Mouse (Mus musculus) cerebellum, postnatal 10 days (tissue): ENCODE results near the gene Ap3b1.
"Not testable (repeated sequence)": the region's sequence is repeated elsewhere in the genome, so short reads cannot be mapped to it uniquely, and the experiment has no call there.

Experiments
- DNase-seq, 2 experiments: peaks; one replicate each; pipeline ENCODE4 v3.0.0; 2021; ENCODE audit warnings: mixed read lengths in 2 of 2

Gene Ap3b1

DNA sequence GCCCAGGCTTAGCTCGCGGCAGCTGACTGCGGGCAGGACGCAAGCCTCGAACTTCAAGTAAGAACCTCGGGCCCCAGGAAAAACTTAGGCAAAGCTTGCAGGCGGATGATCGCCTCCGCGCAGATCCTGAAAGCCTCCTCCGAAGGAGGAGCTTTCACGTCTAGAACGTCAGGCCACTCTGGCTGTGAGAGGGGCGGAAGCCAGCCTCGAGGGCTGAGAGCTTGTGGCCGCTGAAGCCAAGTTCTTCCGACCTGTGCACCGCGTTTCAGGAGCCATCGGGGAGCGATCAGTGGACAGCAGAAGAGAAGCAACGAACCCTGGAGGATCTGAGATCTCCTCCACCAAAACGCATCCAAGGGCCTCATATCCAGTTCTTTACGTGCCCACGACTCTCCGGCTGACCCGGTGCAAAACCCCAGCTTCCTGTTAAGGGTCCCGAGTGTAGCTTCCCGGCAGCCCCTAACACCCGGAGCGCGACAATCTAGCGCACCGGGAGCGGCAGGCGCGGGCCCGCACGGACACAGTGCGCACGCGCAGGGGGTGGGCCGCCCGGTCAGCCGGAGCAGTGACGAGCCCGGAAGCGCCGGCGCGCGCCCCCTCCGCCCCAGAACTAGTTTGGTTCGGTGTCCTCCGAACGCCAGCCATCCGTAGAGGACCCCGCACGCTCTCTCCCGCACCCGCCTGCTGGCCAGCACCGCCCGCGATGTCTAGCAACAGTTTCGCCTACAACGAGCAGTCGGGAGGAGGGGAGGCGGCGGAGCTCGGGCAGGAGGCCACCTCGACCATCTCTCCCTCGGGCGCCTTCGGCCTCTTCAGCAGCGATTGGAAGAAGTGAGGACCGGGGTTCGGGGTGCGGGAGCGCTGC lies at the start of gene Ap3b1:
Gene Ap3b1, plus strand, starts transcription at position 560 of the 865 bp plus-strand sequence.
- peak; percentile 93 to 96 for DNase-seq

DNA sequence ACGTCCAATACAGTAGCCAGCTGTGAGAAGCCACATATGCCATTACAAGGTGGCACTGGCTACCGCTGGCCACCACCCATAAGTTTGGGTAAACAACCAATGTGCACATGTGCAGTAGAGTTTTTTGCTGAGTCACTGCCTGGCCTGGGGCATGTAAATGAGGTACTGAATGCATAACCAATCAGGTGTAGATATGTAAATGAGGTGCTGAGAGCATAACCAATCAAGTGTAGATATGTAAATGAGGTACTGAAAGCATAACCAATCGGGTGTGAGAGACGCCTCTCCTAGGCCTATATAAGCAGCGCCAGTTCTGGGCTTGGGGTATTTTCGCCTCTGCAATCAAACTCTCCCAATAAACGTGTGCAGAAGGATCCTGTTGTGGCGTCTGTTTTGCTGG lies 45.9 kb upstream of the Ap3b1 start:
- not testable (repeated sequence) for DNase-seq

DNA sequence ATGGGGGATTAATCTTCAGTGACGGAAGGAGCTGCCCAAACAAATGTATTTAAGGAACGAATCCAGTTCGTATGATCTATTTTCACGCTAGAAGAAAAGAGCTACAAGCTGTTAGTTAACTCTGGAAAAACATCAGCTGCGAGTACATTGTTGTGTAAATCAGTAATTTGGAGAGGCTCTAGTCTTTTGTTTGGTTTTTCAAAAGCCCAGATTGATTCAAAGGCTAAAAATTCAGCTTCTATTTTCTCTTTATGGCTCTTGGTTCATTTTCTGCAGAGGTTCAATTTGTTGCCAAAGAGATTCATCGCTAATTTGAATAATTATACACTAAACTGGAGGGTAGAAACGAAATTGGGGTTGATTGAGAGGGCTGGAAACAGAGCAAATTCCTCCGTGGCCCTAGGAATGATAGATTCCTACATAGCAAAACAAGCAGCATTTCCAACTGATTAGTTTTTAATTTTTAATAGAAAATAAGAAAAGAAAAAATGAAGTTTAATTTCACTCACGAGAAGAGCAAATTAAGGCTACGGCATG lies 41.7 kb upstream of the Ap3b1 start:
- no peak for DNase-seq

DNA sequence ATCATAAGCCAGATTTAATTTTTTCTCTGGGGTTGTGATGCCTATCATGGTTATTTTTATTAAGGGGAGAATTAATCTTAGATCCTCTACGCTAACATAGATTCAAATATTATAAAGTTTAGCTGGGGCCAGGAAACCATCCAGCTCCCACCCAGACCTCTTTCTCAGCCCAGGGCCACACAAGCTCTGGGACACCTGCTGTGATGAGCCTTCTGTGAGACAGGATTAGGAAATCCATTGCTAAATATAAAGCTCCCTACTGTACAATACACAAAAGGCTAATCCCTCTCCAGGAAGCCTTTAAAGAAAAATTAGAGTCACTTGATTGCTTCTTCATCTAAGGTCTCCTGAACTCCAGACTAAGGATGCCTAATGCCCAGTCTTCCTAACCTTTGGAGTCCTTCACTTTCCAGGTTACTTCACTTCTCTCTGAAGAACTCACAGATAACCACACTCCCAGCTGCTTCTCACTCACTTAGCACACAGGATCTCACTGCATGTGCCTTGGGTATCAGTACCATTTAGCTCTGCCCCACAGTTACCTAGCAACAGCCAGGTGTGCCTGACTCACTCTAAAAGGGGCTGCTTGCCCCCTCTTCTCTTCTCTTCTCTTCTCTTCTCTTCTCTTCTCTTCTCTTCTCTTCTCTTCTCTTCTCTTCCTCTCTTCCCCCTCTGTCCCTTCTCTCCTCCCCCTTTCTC lies 37.5 kb upstream of the Ap3b1 start:
- DNase-seq, result peak; percentile 15 to 29

DNA sequence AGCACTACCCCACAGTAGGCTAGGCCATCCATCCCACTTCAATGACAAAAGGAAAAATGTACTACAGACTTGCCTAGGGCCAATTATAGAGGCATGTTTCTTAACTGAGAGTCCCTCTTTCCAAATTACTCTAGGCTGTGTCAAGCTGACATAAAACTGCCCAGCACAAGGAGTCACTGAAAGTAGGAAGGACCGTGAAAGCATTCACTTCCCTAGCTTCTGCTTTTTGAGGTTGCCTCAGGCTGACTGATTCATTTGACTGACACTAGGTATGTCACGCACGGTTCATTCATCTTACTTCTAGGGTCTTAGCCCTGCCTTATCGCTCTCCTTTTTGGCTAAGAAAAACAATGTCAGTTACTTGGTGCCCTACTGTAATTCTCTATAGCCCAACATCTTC lies 36.3 kb upstream of the Ap3b1 start:
- DNase-seq, result no peak

DNA sequence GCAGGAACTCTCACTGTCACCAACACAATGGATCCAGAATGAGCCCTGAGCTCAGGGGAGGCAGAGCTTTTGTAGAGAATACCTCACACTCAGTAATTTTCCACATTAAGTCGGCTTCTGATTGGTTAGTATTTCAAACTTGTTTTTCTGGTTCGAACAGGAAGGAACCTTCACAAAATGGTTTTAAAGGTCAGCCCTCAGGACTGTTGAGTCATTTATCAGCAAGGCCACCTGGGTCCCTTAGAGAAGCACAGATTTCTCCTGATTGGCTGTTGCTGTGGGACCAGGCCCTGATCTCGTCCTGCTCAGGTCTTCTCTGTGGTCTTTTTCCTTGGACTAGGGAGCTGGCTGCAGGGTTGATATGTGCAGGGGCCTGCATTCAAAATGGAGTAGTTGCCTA lies 30.7 kb upstream of the Ap3b1 start:
- DNase-seq, result no peak

DNA sequence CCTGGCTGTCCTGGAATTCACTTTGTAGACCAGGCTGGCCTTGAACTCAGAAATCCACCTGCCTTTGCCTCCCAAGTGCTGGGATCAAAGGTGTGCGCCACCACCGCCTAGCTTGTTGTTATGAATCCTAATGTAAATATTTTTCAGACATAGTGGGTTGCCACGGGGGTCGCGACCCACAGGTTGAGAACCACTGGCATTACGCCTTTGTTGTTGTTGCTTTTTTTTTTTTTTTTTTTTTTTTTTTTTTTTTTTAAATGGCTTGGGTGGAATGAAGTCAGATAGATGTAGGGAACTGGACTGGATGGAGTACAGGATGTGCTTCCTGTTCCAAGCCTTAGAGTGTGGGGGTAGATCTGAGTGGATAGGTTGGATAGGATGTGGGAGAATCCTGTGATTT lies 29.8 kb upstream of the Ap3b1 start:
- not testable (repeated sequence) for DNase-seq

DNA sequence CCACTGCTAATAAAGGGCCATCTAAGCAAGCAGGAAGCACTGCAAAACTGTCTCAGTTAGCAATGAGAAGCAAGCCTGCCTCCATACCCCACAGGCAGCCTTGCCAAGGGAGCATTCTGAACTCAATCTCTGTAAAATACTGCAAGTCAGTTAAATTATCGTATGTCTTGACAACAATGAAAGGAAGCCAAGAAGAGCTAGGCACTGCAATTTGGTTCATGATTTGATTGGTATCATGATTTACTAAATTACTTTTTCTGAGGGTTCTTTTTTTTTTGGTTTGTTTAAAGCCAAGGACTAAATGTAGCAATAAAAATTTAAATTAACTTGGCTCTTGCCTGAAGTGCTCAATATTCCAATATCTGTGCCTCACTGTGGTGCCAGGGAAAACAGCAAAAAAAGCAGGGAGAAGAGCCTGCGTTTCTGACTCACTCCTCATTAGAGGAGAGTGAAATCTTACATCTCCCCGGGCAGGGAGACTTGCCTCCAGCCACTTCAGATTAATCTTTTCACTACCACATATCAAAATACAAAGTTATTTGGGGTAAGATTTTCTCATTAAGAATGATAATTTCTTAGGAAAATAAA lies 28.3 kb upstream of the Ap3b1 start:
- DNase-seq, result no peak

DNA sequence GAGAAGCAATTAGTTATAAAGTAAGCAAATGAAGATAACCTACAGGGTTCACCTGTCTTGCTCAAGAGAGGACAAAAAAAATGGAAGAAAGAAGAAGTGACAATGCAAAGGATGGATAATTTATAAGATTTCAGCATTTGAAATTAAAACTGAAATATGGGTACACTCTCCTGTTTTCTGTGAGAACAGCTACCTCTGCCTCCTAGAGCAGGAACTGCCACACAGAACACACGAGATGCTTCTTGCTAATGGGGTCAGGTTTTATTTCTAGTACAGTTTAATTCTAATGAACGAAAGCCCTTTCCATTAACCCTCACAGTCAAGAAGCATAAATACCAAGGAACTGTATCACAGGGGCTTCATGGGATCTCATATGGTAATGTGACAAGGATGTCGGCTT lies 20.4 kb upstream of the Ap3b1 start:
- DNase-seq, result no peak

DNA sequence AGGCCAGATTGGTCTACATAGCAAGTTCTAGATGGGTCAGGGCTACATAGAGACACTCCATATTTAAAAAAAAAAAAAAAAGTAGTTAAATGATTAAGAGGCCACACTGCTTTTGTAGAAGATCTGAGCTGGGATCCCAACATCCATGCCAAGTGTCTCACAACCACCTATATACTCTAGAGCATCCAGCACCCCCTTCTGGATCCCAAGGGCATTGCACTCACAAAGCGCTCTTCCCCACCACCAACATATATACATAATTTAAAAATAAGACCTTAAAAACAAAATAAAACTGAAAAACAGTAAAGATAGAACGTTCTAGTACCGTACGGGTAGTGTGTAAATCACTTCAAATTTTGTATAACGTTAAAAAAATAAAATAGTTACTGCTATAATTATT lies 15.6 kb upstream of the Ap3b1 start:
- DNase-seq, result no peak

DNA sequence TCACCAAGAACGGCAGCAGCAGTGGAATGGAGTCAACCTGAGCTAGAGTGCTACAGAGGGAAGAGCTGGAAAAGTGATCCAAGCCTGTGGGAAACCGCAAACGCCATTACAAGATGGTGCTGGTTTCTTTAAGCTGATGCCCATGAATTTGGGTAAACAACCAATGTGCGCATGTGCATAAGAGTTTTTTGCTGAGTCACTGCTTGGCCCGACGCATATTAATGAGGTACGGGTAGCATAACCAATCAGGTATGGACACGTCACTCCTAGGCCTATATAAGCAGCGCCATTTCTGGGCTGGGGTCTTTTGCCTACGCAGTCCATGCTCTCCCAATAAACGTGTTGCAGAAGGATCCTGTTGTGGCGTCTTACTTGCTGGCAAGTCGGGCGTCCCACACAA lies 14.2 kb upstream of the Ap3b1 start:
- not testable (repeated sequence) for DNase-seq

DNA sequence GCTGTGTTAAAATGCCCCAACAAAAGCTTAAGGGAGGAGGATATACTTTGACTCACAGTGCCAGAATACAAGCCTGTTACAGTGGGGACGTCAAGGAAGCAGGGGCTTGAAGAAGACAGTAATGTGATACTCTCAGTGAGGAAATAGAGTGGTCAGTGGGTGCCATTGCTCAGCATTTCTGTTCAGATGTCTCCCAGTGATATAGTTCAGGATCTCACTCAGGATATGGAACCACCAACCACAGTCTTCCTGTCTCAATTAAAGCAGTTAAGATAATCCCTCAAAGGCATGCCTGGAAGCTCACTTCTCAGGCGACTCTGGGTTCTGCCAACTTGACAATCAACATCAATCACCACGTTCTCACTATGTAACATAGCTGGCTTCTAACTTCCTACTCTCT lies 4.2 kb upstream of the Ap3b1 start:
- DNase-seq, result no peak

DNA sequence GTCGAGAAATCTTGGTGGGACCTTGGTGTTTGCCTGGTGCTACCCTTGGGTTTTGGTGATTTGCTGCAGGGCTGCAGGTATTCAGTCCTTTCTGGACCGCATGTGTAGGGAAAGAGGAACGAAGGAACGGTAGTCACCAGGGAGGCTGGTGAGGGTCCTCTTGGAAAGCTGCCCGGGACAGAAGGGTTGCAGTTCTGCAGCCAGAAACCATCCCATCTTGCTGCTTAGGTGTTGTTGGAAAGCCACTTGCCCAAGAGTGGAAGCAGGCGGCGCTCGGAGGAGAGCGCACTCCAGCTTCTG lies 709 bp upstream of the Ap3b1 start:
- peak; percentile 75 to 76 for DNase-seq

DNA sequence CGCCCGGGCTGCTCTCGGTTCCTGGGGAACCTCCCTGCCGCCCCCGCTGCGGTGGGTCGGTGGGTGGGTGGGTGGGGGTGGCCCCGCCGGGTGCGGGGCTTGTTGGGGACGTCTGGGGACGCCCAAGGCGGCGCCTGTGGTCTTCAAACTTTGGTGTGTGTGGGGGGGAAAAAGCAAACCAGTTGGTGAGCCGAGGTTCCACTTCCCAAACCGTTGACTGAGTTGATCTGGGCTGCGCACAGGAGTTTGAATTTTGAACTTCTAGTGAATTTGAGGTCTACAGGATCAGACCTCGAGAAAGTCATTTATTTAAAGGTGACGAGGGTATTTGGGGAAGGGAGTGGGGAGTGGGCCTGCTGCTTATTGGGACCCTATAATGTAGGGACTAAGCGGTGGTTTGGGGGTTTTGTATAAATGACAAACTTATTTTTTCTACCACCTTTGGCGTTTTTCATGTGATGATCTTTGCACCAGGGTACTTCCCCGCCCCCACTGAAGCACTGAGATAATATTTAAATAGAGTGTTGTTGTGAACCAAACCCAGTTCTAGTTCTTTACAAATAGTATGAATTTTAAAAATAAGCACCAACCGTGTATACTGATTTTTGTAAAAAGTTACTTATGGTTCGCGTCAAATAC lies 641 bp downstream of the Ap3b1 start:
- DNase-seq, result peak in 1 of 2 experiments; percentile 5

DNA sequence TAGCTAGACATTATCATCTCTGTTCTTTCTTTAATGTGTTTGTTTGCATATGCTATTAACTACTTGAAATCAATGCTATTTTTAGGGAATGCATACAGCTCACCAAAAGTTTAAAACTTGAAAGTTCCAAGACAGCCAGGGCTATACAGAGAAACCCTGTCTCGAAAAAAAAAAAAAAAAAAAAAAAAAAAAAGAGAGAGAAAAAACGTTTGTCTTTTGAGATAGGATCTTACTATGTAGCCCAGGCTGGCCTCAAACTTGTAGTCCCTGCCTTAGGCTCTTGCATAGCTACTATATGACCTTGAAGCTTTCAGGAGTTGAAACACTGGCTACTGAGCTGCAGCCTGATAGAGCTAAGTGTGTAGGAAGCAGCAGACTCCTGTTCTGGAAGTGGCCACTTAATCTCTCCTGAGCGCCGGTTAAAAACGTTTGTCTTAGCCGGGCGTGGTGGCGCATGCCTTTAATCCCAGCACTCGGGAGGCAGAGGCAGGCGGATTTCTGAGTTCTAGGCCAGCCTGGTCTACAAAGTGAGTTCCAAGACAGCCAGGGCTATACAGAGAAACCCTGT lies 2.3 kb downstream of the Ap3b1 start:
- not testable (repeated sequence) for DNase-seq

DNA sequence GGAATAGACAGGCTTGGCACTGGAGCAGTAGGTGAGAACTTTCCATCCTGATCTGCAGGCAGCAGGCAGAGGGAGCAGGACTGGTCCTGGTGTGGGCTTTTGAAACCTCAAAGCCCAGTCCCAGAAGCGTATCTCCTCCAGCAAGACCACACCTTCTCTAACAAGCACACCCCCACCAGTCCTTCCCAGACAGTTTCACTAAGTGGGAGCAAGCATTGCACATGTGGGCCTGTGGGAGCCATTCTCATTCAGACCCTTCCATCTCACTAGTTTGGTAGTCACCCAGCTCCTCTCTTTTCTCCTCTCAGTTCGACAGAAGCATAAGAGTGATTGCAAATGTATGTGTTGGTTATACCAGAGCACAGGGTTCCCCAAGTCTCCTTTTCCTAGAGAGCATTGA lies 5.6 kb downstream of the Ap3b1 start:
- DNase-seq, result no peak

DNA sequence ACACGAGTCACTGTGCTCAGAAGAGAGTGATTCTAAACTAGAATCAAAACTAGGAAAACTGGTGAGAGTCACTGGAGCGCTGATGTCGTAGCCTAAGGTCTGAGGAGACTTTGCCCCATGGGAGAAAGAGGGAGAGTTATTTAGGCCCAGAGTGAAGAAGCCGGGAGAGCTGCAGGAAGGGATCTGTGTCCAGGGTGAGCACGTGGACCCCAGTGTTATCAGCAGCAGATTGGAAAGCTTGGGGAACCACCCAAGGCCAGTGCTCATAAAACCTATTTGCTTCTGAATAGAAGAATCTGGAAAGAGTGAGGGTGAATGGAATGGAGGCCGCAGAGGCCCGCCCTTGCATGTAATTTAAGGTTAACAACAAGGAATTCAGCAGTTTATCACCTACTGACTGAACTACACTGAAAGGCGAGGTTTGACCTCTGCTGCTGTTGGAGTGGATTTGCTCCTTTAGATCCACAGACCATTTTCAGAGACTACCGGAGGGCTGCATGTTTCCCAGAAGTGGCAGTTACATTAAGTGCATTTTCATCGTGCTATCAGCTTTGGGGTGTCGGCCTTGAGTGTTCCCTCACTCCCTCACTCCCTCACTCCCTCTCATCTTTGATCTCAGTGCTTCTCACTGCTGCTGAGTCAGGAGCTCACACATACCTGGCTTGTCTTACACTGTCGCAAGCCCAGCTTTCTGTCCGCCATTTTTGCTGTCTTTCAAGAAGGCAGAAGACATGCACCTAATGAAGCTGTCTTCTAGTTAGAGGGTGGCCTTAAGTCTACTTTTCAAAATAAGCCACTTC lies 6.5 kb downstream of the Ap3b1 start:
- DNase-seq, result no peak

DNA sequence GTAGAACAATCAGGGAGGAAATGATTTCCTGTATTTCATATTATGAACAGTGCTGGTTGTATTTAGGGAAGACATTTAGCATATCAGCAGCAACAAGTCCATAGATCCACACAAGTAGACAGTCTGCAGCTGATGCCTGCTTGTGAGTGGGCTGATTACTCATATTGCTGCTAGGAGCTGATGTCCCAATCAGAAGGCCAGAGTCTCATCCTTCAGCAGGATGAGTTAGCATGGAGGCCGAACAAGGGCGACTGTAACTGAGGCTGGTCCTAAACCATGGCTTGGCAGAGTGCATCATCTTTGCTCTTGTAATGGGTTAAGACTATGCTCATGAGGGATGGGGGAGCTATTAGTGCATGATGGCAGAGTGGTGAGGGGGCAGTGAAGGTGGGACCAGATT lies 9.1 kb downstream of the Ap3b1 start:
- DNase-seq, result no peak

DNA sequence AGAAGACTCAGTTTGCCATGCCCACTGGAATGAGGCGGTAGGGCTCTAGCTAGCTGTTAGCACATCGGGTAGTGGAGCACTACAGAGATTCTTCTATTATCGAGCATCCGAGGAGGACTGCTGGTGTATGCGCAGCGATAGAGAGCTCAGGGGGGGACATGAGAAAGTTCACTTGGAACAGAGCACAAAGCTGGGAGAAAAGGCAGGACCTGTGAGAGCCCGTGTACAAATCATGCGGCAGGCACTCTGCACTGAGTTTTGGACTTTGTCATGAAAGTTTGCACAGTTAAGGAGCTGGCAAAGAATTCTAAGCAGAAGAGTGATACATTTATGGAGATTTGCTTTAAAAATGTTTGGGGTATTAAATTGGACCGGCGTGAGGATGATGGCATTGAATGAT lies 11.8 kb downstream of the Ap3b1 start:
- no peak for DNase-seq

DNA sequence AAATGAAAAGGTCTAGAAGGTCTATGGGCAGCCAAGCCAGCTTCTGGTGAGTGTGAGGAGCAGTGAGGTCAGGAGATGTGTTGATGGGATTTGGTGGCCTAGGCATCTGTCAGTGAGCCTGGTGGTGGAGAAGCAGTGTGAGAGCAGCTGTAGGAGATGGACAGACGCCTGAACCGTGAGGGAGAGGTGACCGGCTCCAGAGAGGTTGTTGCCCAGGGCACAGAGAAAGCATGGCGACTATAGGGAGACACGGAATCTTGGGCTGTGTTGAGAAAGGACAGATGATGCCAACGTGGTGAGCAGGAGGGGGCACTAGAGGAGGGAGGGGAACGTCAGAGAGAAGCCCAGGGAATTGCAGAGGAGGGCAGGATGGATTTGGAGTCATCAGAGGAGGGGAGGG lies 13.3 kb downstream of the Ap3b1 start:
- DNase-seq, result peak; percentile 42 to 53

DNA sequence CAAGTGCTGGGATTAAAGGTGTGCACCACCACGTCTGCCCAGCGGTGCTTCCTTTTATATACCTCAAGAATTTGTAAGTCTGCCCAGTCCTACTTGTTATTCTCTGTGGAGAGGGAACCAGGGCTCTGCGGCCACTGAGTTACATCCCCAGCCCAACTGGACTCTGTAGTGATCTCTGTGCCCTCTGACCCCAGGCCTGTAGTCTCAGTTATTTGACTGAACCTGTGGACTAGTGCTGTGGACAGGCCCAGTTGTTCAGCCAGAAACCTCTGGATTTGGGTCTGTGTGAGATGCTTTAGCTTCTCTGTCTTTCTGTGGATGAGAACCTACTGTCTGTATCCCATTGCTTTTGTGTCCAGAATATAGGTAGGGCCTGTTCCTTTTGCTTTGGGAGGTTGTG lies 15.4 kb downstream of the Ap3b1 start:
- DNase-seq, result no peak
